Mouse (Mus musculus) layer of hippocampus, adult 9-11 months (tissue): ENCODE measurements at regions not wholly inside any gene's neighbourhood (a gene's known extent, or its start where the extent isn't known, plus 50 kb on each side); places are given as distances from the start of the nearest gene placed in this dataset.
"Not testable (repeated sequence)": the region's sequence is repeated elsewhere in the genome, so short reads cannot be mapped to it uniquely, and the experiment has no call there.

Experiments used
- DNase-seq: peaks from one replicate; pipeline ENCODE4 v3.0.0; 2022

- not testable (repeated sequence) for DNase-seq
Measured at GRCm38 (mm10) chr12:119102106-119102505, 135.9 kb upstream of the Abcb5 start.

- DNase-seq = no peak
Measured at GRCm38 (mm10) chr12:119099736-119100135, 133.5 kb upstream of the Abcb5 start.

GRCm38 (mm10) chr12:119097814-119098213 is 131.6 kb upstream of the Abcb5 start:
- no peak for DNase-seq

- DNase-seq = no peak
Measured at GRCm38 (mm10) chr12:119094314-119094713, 128.1 kb upstream of the Abcb5 start.

GRCm38 (mm10) chr12:119093402-119093801 is 127.2 kb upstream of the Abcb5 start:
- no peak for DNase-seq

GRCm38 (mm10) chr12:119089292-119089691 is 123.1 kb upstream of the Abcb5 start:
- no peak for DNase-seq

GRCm38 (mm10) chr12:119088666-119089065 is 122.4 kb upstream of the Abcb5 start:
- DNase-seq = no peak

- no peak for DNase-seq
Measured at GRCm38 (mm10) chr12:119084814-119085213, 118.6 kb upstream of the Abcb5 start.

- DNase-seq = no peak
Measured at GRCm38 (mm10) chr12:119082781-119083180, 116.6 kb upstream of the Abcb5 start.

GRCm38 (mm10) chr12:119075825-119076224 is 109.6 kb upstream of the Abcb5 start:
- DNase-seq = no peak

GRCm38 (mm10) chr12:119074742-119075478 is 108.7 kb upstream of the Abcb5 start:
- no peak for DNase-seq

- no peak for DNase-seq
Measured at GRCm38 (mm10) chr12:119074147-119074546, 107.9 kb upstream of the Abcb5 start.

- DNase-seq = no peak
Measured at GRCm38 (mm10) chr12:119070963-119071362, 104.7 kb upstream of the Abcb5 start.

- DNase-seq = no peak
Measured at GRCm38 (mm10) chr12:119070446-119070845, 104.2 kb upstream of the Abcb5 start.

GRCm38 (mm10) chr12:119069747-119070146 is 103.5 kb upstream of the Abcb5 start:
- DNase-seq = no peak

- no peak for DNase-seq
Measured at GRCm38 (mm10) chr12:119068079-119068478, 101.9 kb upstream of the Abcb5 start.

GRCm38 (mm10) chr12:119062931-119063330 is 96.7 kb upstream of the Abcb5 start:
- DNase-seq = no peak

- no peak for DNase-seq
Measured at GRCm38 (mm10) chr12:119062490-119062889, 96.3 kb upstream of the Abcb5 start.

- DNase-seq = peak; percentile 4
Measured at GRCm38 (mm10) chr12:119054560-119054959, 88.3 kb upstream of the Abcb5 start.

- DNase-seq = no peak
Measured at GRCm38 (mm10) chr12:119051692-119052379, 85.6 kb upstream of the Abcb5 start.

GRCm38 (mm10) chr12:119038306-119038705 is 72.1 kb upstream of the Abcb5 start:
- DNase-seq = no peak

GRCm38 (mm10) chr12:119034828-119035227 is 68.6 kb upstream of the Abcb5 start:
- peak; percentile 13 for DNase-seq

GRCm38 (mm10) chr12:119028711-119029110 is 62.5 kb upstream of the Abcb5 start:
- DNase-seq = no peak

- DNase-seq = no peak
Measured at GRCm38 (mm10) chr12:119028161-119028560, 61.9 kb upstream of the Abcb5 start.
